Mouse (Mus musculus) myocyte (in vitro differentiated cells): ENCODE data around the gene Cdh6.

Source experiments
- E2F4 ChIP-seq: IDR thresholded peaks from one replicate; pipeline ENCODE4 v1.6.1; 2011; ENCODE audit warnings: mild to moderate bottlenecking, control low read depth, moderate library complexity; ENCODE audit not compliant: insufficient read depth
- MAX ChIP-seq: IDR thresholded peaks from one replicate; pipeline ENCODE4 v1.6.1; 2011; ENCODE audit warnings: low read depth, mild to moderate bottlenecking, control low read depth
- MYOG ChIP-seq, 3 experiments: IDR thresholded peaks; one replicate each; pipeline ENCODE4 v1.6.1; 2011; ENCODE audit warnings: control low read depth in 2 of 3, low read depth in 2 of 3, mild to moderate bottlenecking in 2 of 3; ENCODE audit not compliant: insufficient read length in 2 of 3, control insufficient read depth in 1 of 3, insufficient read depth in 1 of 3
- POLR2A ChIP-seq: IDR thresholded peaks from one replicate; pipeline ENCODE4 v1.6.1; 2011; ENCODE audit warnings: low read depth, mild to moderate bottlenecking, control low read depth, moderate library complexity; ENCODE audit not compliant: insufficient read length
- POLR2AphosphoS2 ChIP-seq: IDR thresholded peaks from one replicate; pipeline ENCODE4 v1.6.1; 2011; ENCODE audit warnings: low read depth, control low read depth; ENCODE audit not compliant: insufficient read length
- SRF ChIP-seq: IDR thresholded peaks from one replicate; pipeline ENCODE4 v1.6.1; 2011; ENCODE audit warnings: low read depth; ENCODE audit not compliant: control insufficient read depth, insufficient read length
- USF1 ChIP-seq: IDR thresholded peaks from one replicate; pipeline ENCODE4 v1.6.1; 2011; ENCODE audit warnings: low read depth, mild to moderate bottlenecking, control low read depth, moderate library complexity

GRCm38 (mm10) chr15:13137166-13137565 is 36.3 kb downstream of the Cdh6 start:
- no peak for TF ChIP-seq POLR2AphosphoS2
- no peak for TF ChIP-seq MAX
- no peak for TF ChIP-seq POLR2A
- no peak for TF ChIP-seq USF1
- no peak for TF ChIP-seq SRF
- no peak for TF ChIP-seq E2F4
- TF ChIP-seq MYOG (IDR thresholded peaks at IDR 0.05; ENCODE audit: control insufficient read depth in 1 of 3, insufficient read depth in 1 of 3, insufficient read length in 2 of 3, low read depth in 2 of 3), result no peak
